Mouse (Mus musculus) limb, embryonic 14.5 days (tissue): ENCODE results near the gene Gm12258. TPM values are rescaled to one million over a fixed set of nuclear protein-coding genes. Genes with fewer than 3 reads are reported as not detected.
A peak's percentile ranks its signal among the peaks of the same experiment; 100 is the strongest.

Experiments used
- ATAC-seq: fragments of 200-750 bp; cut with Nextera tagmentation; 2 replicates; pipeline ENCODE4 v1.8.0; 2017; ENCODE audit warnings: low read depth, moderate number of reproducible peaks, moderate TSS enrichment; ENCODE audit not compliant: low FRiP score
- DNase-seq: peaks from one replicate; pipeline ENCODE4 v3.0.0-alpha.2; 2015; ENCODE audit warnings: low spot score
- H3K27ac ChIP-seq: fragments of 300-500 bp; sonication (generic); replicated peaks from 2 replicates; pipeline ENCODE4 v1.5.1; 2014; ENCODE audit warnings: low read depth, mild to moderate bottlenecking, low read length, moderate library complexity, mixed read lengths
- H3K27me3 ChIP-seq: fragments of 300-500 bp; sonication (generic); 2 replicates; pipeline ENCODE4 v1.6.1; 2014; ENCODE audit warnings: low read length, mixed read lengths; ENCODE audit not compliant: control insufficient read depth, insufficient read depth
- H3K36me3 ChIP-seq: fragments of 300-500 bp; sonication (generic); 2 replicates; pipeline ENCODE4 v1.6.1; 2014; ENCODE audit warnings: mild to moderate bottlenecking, low read length, moderate library complexity, mixed read lengths; ENCODE audit not compliant: control insufficient read depth, insufficient read depth
- H3K4me1 ChIP-seq: fragments of 300-500 bp; sonication (generic); 2 replicates; pipeline ENCODE4 v1.6.1; 2014; ENCODE audit warnings: antibody characterized with exemption, low read length, mixed read lengths; ENCODE audit not compliant: control insufficient read depth, insufficient read depth
- H3K4me2 ChIP-seq: fragments of 300-500 bp; sonication (generic); replicated peaks from 2 replicates; pipeline ENCODE4 v1.6.1; 2014; ENCODE audit warnings: low read depth, mild to moderate bottlenecking, low read length, moderate library complexity; ENCODE audit not compliant: severe bottlenecking
- H3K4me3 ChIP-seq: fragments of 300-500 bp; sonication (generic); replicated peaks from 2 replicates; pipeline ENCODE4 v1.5.1; 2014; ENCODE audit warnings: low read length
- H3K9ac ChIP-seq: fragments of 300-500 bp; sonication (generic); 2 replicates; pipeline ENCODE4 v1.6.1; 2014; ENCODE audit warnings: mild to moderate bottlenecking, low read depth, low read length, moderate library complexity; ENCODE audit not compliant: severe bottlenecking
- H3K9me3 ChIP-seq: fragments of 300-500 bp; sonication (generic); 2 replicates; pipeline ENCODE4 v1.6.1; 2016; ENCODE audit warnings: low read length; ENCODE audit not compliant: control insufficient read depth
- POLR2A ChIP-seq: fragments of 200-500 bp; IDR thresholded peaks from 2 replicates; pipeline ENCODE4 v1.8.0; 2012; ENCODE audit warnings: inconsistent platforms, mild to moderate bottlenecking, moderate library complexity, borderline replicate concordance; ENCODE audit not compliant: insufficient read depth, insufficient read length; ENCODE audit errors: extremely low read depth
- WGBS: fragments of 180-500 bp; shearing (Covaris S2); extraction: QIAGEN DNeasy Blood & Tissue Kit; methylation state at CpG from one replicate; pipeline ENCODE4 v1.1.7; 2014; 5-methylcytosine and 5-hydroxymethylcytosine counted together
- polyA plus RNA-seq, 2 experiments: library from polyadenylated mRNA; depleted of rRNA in 1 of 2; stranded (reverse) in 1 of 2; unstranded in 1 of 2; fragments of >200 nt; fragmentation: Nextera tagmentation in 1 of 2; extraction: Ambion mirVana in 1 of 2; gene quantifications; 2 replicates each; pipeline versions ENCODE4 v1.2.1 to v1.2.3; 2012 to 2014

Gm12258 gene
- polyA plus RNA-seq, 2 experiments, result 10.7 to 16.2 TPM

DNA sequence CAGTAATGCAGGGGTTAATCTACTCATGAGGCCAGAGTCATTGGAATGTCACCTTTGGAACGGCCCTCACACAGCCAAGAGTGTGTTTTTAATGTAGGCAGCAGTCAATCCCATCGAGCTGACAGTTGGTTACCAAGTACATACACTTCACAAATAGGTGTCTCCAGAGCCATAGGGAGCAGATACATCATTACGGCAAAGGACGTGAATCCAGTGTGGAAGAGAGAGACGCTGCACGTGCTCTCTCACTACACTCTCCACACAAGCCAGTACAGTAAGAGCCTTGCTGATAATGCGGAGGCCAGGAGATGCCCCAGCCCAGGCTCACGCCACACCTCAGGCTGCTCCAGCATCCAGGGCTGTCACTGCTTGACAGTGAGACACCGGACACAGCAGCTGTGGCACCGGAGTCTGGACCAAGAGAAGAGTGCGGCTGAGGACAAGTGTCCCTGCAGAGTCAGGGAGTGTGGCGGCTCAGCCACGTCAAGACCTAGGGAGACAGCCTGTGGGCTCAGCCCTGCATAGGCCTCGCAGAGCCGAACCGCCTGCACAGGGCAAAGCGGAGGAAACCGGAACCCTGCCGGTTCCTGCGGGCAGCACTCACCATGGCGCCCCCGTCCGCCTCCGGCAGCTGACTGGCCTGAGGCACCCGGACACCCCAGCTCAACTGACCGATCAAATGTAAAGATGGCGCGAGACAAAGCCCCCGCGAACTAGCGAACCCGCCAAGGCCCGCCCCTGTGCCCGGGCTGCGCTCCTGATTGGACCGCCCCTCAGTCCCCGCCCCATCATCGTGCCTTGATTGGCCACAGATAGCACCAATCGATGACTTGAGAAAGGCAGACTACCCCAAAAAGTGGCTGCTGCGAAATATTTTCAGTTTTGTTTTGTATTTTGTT, 56.8 kb downstream of the Gm12258 start, which contains the start of gene Zfp39:
Gene Zfp39, minus strand, starts transcription at position 715 of the 899 bp plus-strand sequence.
- DNase-seq (peak; percentile 94), ATAC-seq (peak; percentile 99)
- no peak for TF ChIP-seq POLR2A
- H3K9ac ChIP-seq, result peak within 1 kb of the TSS; percentile 87
- peaks cover 34% of the 10 kb centered on the region for H3K36me3 ChIP-seq
- H3K4me1 ChIP-seq, result peaks cover 9% of the 10 kb centered on the region
- H3K27ac ChIP-seq, result peak within 1 kb of the TSS; percentile 83
- H3K4me2 ChIP-seq, result peak within 1 kb of the TSS; percentile 82
- WGBS, result under 1% methylated on average over 40 of the region's 40 CpGs
- H3K4me3 ChIP-seq, result peak within 1 kb of the TSS; percentile 82
- H3K9me3 ChIP-seq, result no peaks in the 10 kb centered on the region
- no peaks in the 10 kb centered on the region for H3K27me3 ChIP-seq

DNA sequence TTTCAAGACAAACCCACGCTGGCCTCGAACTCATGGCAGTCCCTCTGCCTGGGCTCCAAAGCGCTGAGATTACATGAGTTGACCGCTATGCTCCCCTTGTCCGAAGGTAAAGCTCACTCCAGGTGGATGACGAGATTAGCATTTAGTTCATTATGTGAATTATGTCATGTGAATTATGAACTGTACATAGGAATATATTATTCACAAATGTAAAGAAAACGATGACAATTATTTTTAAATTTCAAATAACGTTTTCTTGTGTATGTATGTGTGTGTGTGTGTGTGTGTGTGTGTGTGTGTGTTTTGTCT, 57.4 kb downstream of the Gm12258 start:
- ATAC-seq, result peak; percentile 1
- Histone ChIP-seq H3K36me3 (peaks cover 28% of the 10 kb centered on the region), H3K9me3 (no peaks in the 10 kb centered on the region), H3K27ac (no peak overlapping the region; the same call in 1 of the 2 replicates), H3K27me3 (no peaks in the 10 kb centered on the region), H3K4me2 (peak overlapping the region; percentile 82), H3K4me3 (peak overlapping the region; percentile 82), H3K9ac (peak overlapping the region; percentile 87), H3K4me1 (peaks cover 9% of the 10 kb centered on the region)
- TF ChIP-seq POLR2A, result no peak
- WGBS, result 2% methylated on average over 8 of the region's 8 CpGs
- DNase-seq, result no peak

DNA sequence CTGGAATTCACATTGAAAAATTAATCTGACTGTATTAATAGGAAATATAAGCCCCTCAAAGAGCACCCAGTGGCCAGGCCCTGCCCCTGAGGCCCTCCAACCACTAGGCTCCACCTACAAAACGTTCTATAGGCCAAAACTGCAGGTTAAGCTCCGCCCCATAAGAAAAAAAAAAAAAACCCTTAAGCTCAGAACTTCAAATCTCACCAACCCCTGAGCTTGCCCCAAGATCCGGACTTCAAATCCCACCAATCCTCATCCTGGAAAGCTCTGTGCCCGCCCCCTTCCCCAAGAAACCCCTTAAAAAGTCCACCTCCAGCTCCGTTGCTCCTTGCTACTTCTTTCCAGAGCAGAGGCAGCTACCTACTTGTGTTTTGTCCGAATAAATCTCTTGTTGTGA, 57.9 kb downstream of the Gm12258 start:
- Histone ChIP-seq H3K27ac (no peak overlapping the region), H3K4me3 (peak overlapping the region; percentile 82), H3K9me3 (no peaks in the 10 kb centered on the region), H3K4me1 (peaks cover 9% of the 10 kb centered on the region), H3K27me3 (no peaks in the 10 kb centered on the region), H3K4me2 (peak overlapping the region; percentile 82; the same call in 1 of the 2 replicates), H3K36me3 (peaks cover 25% of the 10 kb centered on the region), H3K9ac (no peak overlapping the region)
- DNase-seq, result peak; percentile 32
- TF ChIP-seq POLR2A, result no peak
- 48% methylated on average over 6 of the region's 6 CpGs for WGBS
- no peak for ATAC-seq

Other genes with a start within 250 kb of the Gm12258 start
- not detected in 2 replicates for gene 2210407C18Rik, start 231.1 kb upstream of the Gm12258 start, polyA plus RNA-seq (2012; rRNA removed)
- gene 2210407C18Rik, start 231.1 kb upstream of the Gm12258 start, polyA plus RNA-seq (2014; fragmentation: Nextera tagmentation; extraction: Ambion mirVana), result not detected in 2 replicates
- gene Olfr323, start 216.7 kb upstream of the Gm12258 start, polyA plus RNA-seq (2012; rRNA removed), result not detected in 2 replicates
- not detected in 2 replicates for gene Olfr323, start 216.7 kb upstream of the Gm12258 start, polyA plus RNA-seq (2014; fragmentation: Nextera tagmentation; extraction: Ambion mirVana)
- 0.06 and 0.14 TPM in 2 replicates for gene Trim58, start 206.7 kb upstream of the Gm12258 start, polyA plus RNA-seq (2012; rRNA removed)
- gene Trim58, start 206.7 kb upstream of the Gm12258 start, polyA plus RNA-seq (2014; fragmentation: Nextera tagmentation; extraction: Ambion mirVana), result not detected in 2 replicates
- gene Olfr322, start 188.4 kb upstream of the Gm12258 start, polyA plus RNA-seq (2012; rRNA removed), result not detected in 2 replicates
- not detected in 2 replicates for gene Olfr322, start 188.4 kb upstream of the Gm12258 start, polyA plus RNA-seq (2014; fragmentation: Nextera tagmentation; extraction: Ambion mirVana)
- gene Olfr320, start 166.1 kb upstream of the Gm12258 start, polyA plus RNA-seq (2012; rRNA removed), result not detected in 2 replicates
- gene Olfr320, start 166.1 kb upstream of the Gm12258 start, polyA plus RNA-seq (2014; fragmentation: Nextera tagmentation; extraction: Ambion mirVana), result not detected in 2 replicates
- not detected in 2 replicates for gene Olfr319, start 148.0 kb upstream of the Gm12258 start, polyA plus RNA-seq (2012; rRNA removed)
- gene Olfr319, start 148.0 kb upstream of the Gm12258 start, polyA plus RNA-seq (2014; fragmentation: Nextera tagmentation; extraction: Ambion mirVana), result not detected in 2 replicates
- gene Olfr318, start 123.1 kb upstream of the Gm12258 start, polyA plus RNA-seq (2012; rRNA removed), result not detected in 2 replicates
- not detected in 2 replicates for gene Olfr318, start 123.1 kb upstream of the Gm12258 start, polyA plus RNA-seq (2014; fragmentation: Nextera tagmentation; extraction: Ambion mirVana)
- not detected in 2 replicates for gene Olfr317, start 107.9 kb upstream of the Gm12258 start, polyA plus RNA-seq (2012; rRNA removed)
- gene Olfr317, start 107.9 kb upstream of the Gm12258 start, polyA plus RNA-seq (2014; fragmentation: Nextera tagmentation; extraction: Ambion mirVana), result not detected in 2 replicates
- not detected in 2 replicates for gene Olfr316, start 94.4 kb upstream of the Gm12258 start, polyA plus RNA-seq (2012; rRNA removed)
- not detected in 2 replicates for gene Olfr316, start 94.4 kb upstream of the Gm12258 start, polyA plus RNA-seq (2014; fragmentation: Nextera tagmentation; extraction: Ambion mirVana)
- not detected in 2 replicates for gene Olfr315, start 74.0 kb upstream of the Gm12258 start, polyA plus RNA-seq (2012; rRNA removed)
- not detected in 2 replicates for gene Olfr315, start 74.0 kb upstream of the Gm12258 start, polyA plus RNA-seq (2014; fragmentation: Nextera tagmentation; extraction: Ambion mirVana)
- not detected in 2 replicates for gene Olfr314, start 64.2 kb upstream of the Gm12258 start, polyA plus RNA-seq (2012; rRNA removed)
- not detected in 2 replicates for gene Olfr314, start 64.2 kb upstream of the Gm12258 start, polyA plus RNA-seq (2014; fragmentation: Nextera tagmentation; extraction: Ambion mirVana)
- not detected in 2 replicates for gene Fam183b, start 45.2 kb upstream of the Gm12258 start, polyA plus RNA-seq (2012; rRNA removed)
- gene Fam183b, start 45.2 kb upstream of the Gm12258 start, polyA plus RNA-seq (2014; fragmentation: Nextera tagmentation; extraction: Ambion mirVana), result not detected in 2 replicates
- not detected in 2 replicates for gene Olfr313, start 32.2 kb upstream of the Gm12258 start, polyA plus RNA-seq (2012; rRNA removed)
- not detected in 2 replicates for gene Olfr313, start 32.2 kb upstream of the Gm12258 start, polyA plus RNA-seq (2014; fragmentation: Nextera tagmentation; extraction: Ambion mirVana)
- gene Olfr312, start 17.9 kb upstream of the Gm12258 start, polyA plus RNA-seq (2012; rRNA removed), result not detected in 2 replicates
- gene Olfr312, start 17.9 kb upstream of the Gm12258 start, polyA plus RNA-seq (2014; fragmentation: Nextera tagmentation; extraction: Ambion mirVana), result not detected in 2 replicates
- not detected in 2 replicates for gene Olfr311, start 7.9 kb upstream of the Gm12258 start, polyA plus RNA-seq (2012; rRNA removed)
- not detected in 2 replicates for gene Olfr311, start 7.9 kb upstream of the Gm12258 start, polyA plus RNA-seq (2014; fragmentation: Nextera tagmentation; extraction: Ambion mirVana)
- gene 2810021J22Rik, start 20.1 kb downstream of the Gm12258 start, polyA plus RNA-seq (2012; rRNA removed), result 5.5 and 5.7 TPM in 2 replicates
- gene 2810021J22Rik, start 20.1 kb downstream of the Gm12258 start, polyA plus RNA-seq (2014; fragmentation: Nextera tagmentation; extraction: Ambion mirVana), result 7.8 and 9.2 TPM in 2 replicates
- 5.0 and 6.4 TPM in 2 replicates for gene Zfp39, start 57.1 kb downstream of the Gm12258 start, polyA plus RNA-seq (2012; rRNA removed)
- 7.4 and 7.7 TPM in 2 replicates for gene Zfp39, start 57.1 kb downstream of the Gm12258 start, polyA plus RNA-seq (2014; fragmentation: Nextera tagmentation; extraction: Ambion mirVana)
- gene Btnl10, start 70.8 kb downstream of the Gm12258 start, polyA plus RNA-seq (2012; rRNA removed), result 0.04 and 0.05 TPM in 2 replicates
- not detected in 2 replicates for gene Btnl10, start 70.8 kb downstream of the Gm12258 start, polyA plus RNA-seq (2014; fragmentation: Nextera tagmentation; extraction: Ambion mirVana)
- gene Rnf187, start 91.8 kb downstream of the Gm12258 start, polyA plus RNA-seq (2012; rRNA removed), result 248 and 327 TPM in 2 replicates
- gene Rnf187, start 91.8 kb downstream of the Gm12258 start, polyA plus RNA-seq (2014; fragmentation: Nextera tagmentation; extraction: Ambion mirVana), result 284 and 312 TPM in 2 replicates
- gene Hist3h2ba, start 101.8 kb downstream of the Gm12258 start, polyA plus RNA-seq (2012; rRNA removed), result 81.5 and 90.3 TPM in 2 replicates
- 14.6 and 19.3 TPM in 2 replicates for gene Hist3h2ba, start 101.8 kb downstream of the Gm12258 start, polyA plus RNA-seq (2014; fragmentation: Nextera tagmentation; extraction: Ambion mirVana)
- gene Hist3h2a, start 107.5 kb downstream of the Gm12258 start, polyA plus RNA-seq (2012; rRNA removed), result 28.2 and 33.2 TPM in 2 replicates
- gene Hist3h2a, start 107.5 kb downstream of the Gm12258 start, polyA plus RNA-seq (2014; fragmentation: Nextera tagmentation; extraction: Ambion mirVana), result 25.4 and 26.0 TPM in 2 replicates
- gene Trim17, start 107.5 kb downstream of the Gm12258 start, polyA plus RNA-seq (2012; rRNA removed), result 0.87 and 1.3 TPM in 2 replicates
- 1.2 and 1.3 TPM in 2 replicates for gene Trim17, start 107.5 kb downstream of the Gm12258 start, polyA plus RNA-seq (2014; fragmentation: Nextera tagmentation; extraction: Ambion mirVana)
- gene Trim11, start 130.9 kb downstream of the Gm12258 start, polyA plus RNA-seq (2012; rRNA removed), result 29.7 and 34.2 TPM in 2 replicates
- gene Trim11, start 130.9 kb downstream of the Gm12258 start, polyA plus RNA-seq (2014; fragmentation: Nextera tagmentation; extraction: Ambion mirVana), result 21.4 and 21.5 TPM in 2 replicates